Mouse (Mus musculus): ENCODE results near the gene Dnajc12.
A peak's percentile ranks its signal among the peaks of the same experiment; 100 is the strongest.
"Not testable (repeated sequence)": the region's sequence is repeated elsewhere in the genome, so short reads cannot be mapped to it uniquely, and the experiment has no call there.

Gene Dnajc12

DNA sequence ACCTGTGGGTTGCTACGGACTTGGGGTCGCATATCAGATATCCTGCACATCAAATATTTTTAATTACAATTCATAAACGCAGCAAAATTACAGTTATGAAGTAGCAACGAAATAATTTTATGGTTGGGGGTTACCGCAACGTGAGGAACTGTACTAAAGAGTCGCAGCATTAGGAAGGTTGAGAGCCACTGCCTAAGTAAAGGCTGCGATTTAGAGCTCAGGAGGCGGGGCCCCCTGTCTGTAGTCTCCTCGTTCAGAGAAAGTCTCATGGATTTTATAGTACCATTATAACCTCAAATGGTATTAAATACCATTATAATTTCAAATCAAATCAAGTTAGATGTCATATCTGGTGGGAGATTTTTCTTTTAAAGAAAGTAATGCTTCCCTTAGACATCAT, 4.7 kb downstream of the Dnajc12 start:
- no peak for DNase-seq

DNA sequence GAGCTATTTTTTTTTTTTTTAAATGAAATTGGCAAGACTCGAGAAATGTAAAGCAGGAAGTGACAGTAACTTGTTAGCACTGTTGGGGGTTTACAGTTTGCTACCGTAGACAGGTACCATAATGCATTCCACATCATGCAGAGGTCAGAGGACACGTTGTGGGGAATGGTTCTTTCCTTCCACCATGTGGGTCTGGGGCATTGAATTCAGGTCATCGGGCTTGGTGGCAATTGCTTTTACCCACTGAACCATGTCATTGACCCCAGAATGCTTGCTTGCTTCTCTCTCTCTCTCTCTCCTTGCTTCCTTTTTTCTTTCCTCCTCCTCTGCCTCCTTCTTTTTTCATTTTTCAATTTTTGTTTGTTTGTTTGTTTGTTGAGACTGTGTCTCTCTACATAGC, 6.7 kb downstream of the Dnajc12 start:
- no peak for DNase-seq

DNA sequence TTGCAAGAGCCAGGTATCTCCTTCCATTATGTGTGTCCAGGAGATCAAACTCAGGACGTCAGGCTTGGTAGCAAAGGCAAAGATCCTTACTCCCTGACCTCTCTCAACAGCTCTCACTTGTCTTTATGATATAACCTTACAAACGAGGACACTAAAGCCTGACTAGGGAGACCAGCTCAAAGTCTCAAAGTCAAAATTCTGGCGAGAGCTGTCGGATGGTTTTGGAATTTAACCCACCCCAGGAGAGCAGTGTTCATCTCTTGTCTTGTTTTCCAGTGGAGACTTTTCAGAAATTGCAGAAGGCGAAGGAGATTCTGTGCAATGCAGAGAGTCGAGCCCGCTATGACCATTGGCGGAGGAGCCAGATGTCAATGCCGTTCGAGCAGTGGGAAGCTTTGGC, 14.7 kb downstream of the Dnajc12 start:
- peak; percentile 91 for DNase-seq

DNA sequence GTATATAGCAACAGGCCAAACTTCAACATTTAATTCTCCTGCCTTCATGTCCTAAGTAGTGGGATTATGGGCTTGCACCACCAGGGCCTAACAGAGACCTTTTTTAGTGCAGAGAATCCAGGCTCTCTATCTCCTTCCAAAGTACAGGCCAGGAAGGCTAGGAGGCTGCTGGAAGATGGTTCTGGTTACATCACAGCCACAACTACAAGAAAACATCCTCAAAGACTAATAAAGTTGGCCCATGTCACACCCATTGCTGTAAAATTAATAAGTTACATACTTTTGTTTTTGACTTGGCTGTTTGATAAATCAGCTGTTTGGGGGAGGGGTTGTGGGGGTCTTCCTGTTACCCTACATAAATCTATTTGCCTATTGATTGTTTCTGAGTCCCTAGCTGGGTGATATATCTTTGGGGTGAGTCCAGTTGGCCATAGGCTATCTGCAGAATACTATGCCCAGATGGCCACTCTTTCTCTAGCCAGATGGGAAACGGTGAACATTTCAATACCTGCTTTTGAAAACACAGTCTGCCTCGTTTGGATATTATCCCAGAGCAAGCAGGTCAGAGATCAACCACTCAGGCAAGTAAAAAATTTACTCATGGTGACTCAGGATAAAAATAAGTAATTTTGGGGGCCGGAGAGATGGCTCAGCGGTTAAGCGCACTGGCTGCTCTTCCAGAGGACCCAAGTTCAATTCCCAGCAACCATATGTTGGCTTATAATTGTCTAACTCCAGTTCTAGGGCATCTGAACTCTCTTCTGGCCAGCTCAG, 20.7 kb downstream of the Dnajc12 start:
- peak; percentile 85 for DNase-seq

DNA sequence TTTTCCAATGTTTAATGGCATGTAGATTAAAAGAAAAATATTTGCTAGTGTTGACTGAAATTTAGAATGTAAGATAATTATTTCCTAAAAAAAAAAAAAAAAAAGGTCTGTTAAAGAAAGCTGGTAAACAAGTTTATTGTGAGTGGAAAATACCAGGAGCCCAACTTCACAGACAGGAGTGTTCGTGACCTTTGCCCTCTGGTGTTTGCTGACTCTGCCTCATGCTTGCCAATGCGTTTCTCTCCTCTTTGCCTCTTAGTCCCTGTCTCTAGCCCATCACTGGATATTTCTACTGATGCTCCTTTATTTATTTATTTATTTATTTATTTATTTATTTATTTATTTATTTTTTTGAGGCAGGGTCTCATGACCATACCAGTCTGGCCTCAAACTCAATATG, 21.4 kb downstream of the Dnajc12 start:
- peak; percentile 91 for DNase-seq

DNA sequence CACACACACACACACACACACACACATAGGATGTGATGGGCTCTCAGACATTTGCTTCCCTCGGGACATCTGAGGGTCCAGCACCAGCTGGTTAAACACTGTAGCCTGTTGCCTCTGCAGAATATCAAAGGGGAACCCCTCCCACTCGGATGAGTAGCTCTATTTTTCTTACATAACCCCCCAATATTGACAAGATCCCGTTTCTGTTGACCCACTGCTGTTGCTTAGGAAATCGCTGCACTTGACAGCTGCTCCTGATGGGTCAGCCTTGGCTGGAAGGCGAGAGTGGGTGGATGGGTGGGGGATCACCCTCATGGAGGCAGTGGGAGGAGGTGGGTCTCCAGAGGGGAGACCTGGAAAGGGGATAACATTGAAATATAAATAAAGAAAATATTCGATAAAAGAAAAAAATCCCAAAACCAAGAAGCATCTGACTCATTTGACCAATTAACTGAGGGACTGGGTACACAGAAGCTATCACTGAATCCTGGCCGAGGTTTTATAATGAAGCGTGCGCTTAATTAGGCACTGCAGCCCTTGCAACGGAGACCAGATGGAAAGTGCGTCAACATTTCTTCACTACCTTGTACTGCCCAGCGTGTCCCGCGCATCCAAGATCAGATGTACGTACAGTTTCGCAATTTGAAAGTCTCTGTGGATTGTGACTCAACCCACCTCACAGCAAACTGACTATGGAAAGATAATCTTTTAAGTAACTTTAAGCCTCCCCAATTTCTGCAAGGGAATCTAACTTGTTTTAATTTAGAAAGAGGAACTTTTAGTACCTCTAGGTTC, 28.1 kb downstream of the Dnajc12 start:
- peak; percentile 7 for DNase-seq

DNA sequence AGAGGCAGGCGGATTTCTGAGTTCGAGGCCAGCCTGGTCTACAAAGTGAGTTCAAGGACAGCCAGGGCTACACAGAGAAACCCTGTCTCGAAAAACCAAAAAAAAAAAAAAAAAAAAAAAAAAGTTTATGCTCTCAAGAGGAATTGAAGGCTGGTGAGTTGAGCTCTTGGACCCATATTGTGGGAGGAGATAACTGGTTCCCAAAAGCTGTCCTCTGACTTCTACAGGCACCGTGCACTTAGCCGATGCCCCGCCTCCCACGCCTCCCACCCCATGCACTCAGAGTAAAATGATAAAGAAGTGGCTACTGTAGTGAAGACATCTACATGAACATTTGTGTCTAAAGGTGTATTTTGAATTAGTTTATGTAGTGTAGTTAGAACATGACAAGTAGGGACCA, 29.4 kb downstream of the Dnajc12 start:
- not testable (repeated sequence) for DNase-seq

DNA sequence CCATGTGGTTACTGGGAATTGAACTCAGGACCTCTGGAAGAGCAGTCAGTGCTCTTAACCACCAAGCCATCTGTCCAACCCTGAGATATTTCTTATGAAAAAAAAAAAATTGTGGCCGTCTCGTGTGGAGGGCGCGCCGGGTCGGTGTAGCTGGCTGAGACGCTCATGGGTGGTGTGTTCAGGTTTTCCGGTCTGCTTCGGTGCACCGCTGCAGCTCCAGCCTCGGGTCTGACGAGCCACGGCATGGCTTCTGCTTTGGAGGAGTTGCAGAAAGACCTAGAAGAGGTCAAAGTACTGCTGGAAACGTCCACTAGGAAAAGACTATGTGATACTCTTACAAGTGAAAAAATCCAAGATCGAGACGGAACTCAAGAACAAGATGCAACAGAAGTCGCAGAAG, 30.5 kb downstream of the Dnajc12 start:
- DNase-seq: peak; percentile 40

DNA sequence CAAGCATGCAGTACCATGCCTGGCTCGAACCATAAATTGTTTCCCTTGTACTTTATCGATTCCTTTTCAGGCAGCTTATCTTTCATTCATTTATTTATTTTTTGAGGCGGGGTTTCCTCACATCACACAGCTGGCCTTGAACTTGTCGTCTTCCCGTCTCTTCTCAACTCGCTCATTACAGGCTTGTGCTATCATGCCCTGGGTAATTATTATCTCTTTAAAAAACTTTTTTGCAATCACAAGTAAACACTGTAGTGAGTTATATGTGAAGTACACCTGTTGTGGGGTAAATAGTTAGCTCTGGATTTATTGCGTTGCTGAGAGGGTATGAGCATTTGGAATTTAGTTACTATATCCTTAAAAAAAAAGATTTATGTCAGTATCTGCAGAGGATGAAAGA, 33.0 kb downstream of the Dnajc12 start:
- DNase-seq: no peak

DNA sequence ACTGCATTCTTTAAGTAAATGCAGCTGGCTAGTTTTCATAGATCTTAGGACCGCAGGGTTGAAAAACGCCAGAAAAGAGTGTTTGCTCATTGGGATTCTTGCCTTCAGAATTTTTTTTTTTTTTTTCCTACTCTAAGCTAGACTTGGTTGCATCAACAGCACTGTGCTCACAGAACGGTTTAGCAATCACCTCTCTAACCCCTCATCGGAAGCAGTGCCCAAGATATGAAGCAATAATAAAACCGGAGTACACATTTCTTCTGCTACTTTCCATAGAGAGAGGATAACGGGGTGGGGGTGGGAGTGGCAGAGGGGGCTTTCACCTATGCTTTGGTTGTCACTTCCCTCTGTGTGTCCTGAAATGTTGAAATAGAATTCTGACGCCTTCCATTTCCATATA, 33.6 kb downstream of the Dnajc12 start:
- DNase-seq: no peak

DNA sequence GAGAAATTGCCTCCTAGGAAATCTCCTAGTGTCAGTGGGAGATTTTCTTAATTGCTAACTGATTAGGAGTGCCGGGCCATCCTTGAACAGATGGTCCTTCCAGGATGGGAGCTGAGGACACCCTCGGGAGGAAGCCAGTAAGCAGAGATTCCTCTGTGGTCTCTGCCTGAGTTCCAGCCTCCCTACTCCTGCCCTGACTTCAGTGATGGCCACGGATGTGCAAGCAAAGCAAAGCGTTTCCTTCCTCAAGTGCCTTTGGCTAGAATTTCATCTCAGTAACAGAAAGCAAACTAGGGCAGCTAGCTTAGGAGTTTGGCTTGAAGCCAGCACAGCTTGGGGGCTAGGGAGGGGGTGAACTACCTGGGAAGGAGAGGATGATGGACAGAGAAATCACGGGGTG, 34.8 kb downstream of the Dnajc12 start:
- no peak for DNase-seq

DNA sequence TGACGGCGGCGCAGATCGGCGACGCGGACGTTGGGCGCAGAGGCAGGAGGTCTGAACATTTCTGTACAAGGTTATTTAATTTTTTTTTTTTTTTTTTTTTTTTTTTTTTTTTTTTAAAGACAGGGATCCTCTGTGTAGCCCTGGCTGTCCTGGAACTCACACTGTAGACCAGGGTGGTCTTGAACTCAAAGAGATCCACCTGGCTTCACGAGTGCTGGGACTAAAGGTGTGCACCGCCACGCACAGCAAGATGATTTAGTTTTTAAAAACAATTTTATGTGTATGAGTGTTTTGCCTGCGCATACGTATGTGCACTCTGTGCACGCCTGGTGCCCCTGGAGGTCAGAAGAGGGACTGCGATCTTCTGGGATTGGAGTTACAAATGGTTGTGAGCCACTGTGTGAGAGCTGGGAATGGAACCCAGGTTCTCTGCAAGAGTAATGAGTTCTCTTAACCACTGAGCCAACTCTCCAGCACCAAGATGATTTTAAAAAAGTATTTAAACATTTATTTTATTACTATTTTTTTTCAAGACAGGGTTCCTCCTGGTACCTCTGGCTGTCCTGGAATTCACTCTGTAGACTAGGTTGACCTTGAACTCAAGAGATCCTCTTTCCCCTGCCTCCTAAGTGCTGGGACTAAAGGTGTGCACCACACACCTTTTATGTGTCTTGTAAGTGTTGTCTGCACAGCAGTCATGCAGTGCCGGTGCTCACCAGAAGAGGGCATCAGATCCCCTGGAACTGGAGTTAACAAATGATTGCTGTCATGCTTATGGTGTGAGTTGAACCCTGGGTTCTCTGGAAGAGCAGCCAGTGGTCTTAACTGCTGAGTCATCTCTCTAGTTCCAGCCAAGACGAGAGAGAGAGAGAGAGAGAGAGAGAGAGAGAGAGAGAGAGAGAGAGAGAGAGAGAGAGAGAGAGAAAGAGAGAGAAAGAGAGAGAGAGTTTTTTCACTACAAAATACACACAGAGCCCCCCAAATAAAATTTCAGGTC, 39.8 kb downstream of the Dnajc12 start, which contains the start of gene Gm7075:
Gm7075 (minus strand) TSS at position 51 of the 997 bp plus-strand sequence.
- DNase-seq: peak; percentile 70

DNA sequence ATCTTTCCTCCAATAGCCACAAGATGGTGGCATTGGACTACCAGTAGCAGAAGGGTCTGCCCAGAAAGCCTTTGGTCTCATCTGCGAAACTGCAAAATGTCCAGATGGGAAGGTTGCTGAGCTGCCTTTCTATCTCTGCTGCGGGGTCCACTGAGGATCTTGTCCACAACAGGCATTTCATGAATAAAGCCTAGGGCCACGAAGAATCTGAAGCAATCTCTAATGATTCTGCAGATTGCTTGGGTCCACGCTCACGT, 40.4 kb downstream of the Dnajc12 start:
- no peak for DNase-seq

DNA sequence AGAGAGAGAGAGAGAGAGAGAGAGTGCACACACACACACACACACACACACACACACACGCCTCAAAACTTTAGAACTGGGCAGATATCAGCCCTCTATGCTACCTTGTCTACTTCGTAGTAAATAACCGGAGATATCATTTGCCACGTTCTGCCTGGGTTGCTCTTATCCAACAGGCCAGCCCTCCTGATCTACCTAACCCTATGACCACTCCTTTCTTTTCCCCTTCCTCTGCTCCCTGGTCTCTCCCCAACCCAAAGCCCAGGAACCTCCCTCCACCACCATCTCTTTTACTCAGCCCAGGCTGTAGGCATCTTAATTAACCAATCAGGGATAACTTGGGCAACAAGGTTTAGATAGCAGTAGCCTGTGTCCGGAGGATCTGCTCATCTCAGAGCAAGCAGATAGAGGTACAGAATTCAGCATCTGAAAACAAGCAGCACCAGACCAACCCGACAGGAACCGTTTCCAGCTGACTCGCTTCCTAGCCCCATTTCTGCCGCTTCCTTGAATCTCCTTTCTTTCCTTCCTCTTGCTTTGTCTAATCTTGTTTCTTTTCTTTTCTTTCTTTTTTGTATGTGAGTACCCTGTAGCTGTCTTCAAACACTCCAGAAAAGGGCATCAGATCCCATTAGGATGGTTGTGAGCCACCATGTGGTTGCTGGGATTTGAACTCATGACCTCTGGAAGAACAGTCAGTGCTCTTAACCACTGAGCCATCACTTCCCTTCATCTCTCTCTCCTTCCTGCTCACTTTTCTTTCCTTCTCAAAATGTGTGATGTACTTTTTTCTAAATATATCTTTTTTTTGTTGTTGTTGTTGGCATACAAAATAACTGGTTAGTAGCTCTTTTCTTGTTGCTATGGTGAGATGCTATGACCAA, 41.6 kb downstream of the Dnajc12 start:
- DNase-seq: no peak

DNA sequence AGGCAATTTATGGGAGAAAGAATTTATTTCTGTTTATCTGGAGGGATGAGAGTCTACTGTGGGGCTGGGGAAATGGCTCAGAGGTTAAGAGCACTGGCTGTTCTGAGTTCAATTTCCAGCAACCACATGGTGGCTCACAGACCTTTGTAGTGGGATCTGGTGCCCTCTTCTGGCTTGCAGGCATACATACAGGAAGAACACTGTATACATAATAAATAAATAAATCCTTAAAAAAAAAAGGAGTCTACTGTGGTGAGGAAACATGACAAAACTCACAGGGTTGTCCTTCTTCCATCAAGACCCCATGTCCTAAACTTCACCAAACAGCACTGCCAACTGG, 42.2 kb downstream of the Dnajc12 start:
- DNase-seq: peak; percentile 48

DNA sequence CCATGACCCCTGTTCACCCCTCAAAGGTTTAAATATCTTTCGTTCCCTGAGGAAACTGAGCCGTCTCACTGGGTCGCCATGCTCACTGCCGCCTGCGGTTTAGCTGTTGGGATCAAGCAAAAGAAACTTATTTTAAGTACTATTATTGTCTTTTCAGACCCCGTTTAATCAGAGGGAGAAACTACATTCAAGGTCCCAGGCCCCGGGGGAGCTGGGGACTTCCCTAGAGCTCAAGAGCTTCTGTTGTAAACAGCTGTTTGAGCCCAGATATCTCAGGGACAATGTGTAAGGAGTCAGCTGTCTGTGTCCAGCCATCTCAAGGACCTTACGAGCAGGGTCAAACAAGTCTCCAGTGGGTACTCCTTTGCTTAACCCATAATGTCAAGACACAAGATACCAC, 44.9 kb downstream of the Dnajc12 start:
- DNase-seq: no peak

DNA sequence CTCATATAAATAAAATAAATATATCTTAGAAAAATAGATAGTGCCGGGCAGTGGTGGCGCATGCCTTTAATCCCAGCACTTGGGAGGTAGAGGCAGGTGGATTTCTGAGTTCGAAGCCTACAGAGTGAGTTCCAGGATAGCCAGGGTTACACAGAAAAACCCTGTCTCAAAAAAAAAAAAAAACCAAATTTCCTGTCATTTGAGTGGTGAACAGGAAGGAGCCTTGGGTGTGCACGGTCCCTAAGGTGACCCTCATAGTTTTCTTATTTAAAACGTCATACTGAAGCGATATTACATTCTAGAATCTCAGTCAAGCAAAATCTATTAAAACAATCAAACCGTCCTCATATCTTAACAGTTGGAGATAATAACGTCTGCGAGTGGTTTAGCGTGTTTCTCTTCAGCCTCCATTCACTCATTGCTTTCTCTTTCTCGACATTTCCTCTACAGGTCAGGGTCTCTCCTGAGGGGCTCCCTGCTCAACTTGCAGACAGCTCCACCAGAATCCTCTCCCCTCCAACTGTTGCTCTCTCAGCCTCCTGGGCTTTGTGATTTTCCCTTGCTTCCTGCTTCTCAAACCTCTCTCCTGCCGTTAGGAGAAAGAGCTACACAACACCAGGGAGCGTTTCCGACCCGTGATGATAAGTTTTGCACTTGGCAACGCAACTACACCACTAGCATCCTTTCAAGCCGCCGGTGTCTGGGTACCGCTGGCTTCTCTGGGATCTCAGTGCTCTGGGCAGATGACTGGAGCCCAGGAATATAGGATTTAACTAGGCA, 46.2 kb downstream of the Dnajc12 start:
- peak; percentile 31 for DNase-seq

DNA sequence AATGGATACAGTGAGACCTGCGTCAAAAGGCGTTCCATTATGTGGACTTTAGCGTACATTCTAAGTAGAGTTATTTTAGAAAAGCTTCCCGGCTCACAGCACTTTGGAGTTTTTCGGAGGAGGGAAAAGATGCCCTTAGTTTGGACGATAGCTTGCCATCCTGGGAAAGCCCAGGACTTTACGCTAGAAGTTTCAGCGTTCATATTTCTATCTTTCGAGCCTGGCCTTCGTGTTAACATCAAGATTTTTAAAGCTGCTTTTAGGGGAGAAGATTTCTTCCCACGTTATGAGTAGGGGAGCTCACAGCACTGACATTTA, 46.7 kb downstream of the Dnajc12 start:
- DNase-seq: peak; percentile 27

DNA sequence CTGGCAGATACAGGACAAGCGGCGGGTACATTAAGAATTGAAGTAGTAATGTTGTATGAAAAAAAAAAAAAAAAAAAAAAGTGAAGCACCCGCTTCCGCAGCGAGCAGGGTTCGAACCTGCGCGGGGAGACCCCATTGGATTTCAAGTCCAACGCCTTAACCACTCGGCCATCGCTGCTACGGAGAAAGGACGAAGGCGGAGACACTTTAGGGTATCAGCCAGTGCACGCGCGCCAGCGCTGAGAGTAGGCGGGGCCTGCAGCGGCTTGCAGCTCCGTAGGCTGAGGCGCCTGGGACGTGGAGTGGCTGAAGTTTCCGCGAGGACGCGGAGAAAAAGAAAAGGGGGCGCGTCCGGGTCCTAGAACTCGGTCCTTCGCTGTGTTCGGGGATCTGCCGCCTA, 47.1 kb downstream of the Dnajc12 start:
- DNase-seq: peak; percentile 99

DNA sequence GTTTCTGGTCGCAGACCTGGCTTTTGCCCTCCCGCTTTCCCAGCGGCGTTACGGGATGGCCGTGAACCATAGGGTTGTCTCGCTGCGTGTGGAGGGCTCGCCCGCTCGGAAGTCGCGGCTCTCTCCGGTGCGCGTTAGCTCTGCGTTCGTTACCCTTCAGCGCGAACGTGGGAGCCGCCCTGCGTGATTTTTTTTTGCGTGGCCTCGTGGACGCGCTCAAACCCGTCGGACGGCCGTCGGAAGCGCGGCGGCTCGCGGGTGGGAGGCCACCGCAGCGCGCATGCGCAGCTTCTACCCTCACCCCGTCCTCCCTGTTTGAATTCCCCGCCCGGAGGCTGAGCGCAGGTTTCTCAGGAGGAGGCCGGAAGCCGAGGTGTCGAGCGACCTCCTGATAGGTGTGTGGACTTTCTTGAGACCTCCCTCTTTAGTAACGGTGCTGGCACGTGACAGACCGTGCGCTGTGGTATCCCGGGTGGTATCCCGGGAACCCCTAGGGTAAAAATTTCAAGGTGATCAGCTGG, 47.6 kb downstream of the Dnajc12 start, which contains the start of gene Ctnna3:
Ctnna3 (plus strand) TSS at position 314 of the 521 bp plus-strand sequence.
- DNase-seq: peak; percentile 94

DNA sequence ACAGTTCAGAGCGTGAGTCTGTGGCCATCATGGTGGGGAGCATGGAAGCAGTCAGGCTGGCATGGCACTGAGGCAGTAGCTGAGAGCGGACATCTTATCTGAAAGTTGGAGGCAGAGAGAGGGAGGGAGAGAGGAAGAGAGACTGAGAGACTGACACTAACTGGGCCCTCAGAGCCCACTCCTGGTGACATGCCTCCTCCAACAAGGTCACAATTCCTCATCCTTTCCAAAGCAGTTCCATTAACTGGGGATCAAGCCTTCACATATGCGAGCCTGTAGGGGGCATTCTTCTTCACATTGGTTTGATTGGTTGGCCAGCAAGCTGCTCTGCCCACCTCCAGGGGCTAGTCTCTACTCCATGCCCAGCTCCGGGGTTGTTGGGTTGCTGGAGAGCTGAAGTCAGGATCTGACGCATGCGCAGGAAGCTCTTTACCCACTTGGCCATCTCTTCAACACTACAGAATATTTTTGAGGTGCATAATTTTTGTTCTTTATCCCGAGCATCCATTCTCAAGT, 49.0 kb downstream of the Dnajc12 start:
- no peak for DNase-seq
